Mouse (Mus musculus) lung, adult 2 months (tissue): ENCODE data around the gene Sema5b.

Experiments used
- CTCF ChIP-seq: fragments of 200-500 bp; IDR thresholded peaks from 2 replicates; pipeline ENCODE4 v1.5.1; 2011; ENCODE audit warnings: mild to moderate bottlenecking, low read length, control low read depth; ENCODE audit not compliant: insufficient read depth
- POLR2A ChIP-seq: fragments of 200-500 bp; IDR thresholded peaks from 2 replicates; pipeline ENCODE4 v1.6.1; 2011; ENCODE audit warnings: low read depth, mild to moderate bottlenecking, control low read depth, low read length, borderline replicate concordance; ENCODE audit errors: extremely low read depth

GRCm38 (mm10) chr16:35539041-35539440 is 1.9 kb upstream of the Sema5b start:
- TF ChIP-seq POLR2A = no peak
- no peak for TF ChIP-seq CTCF
